Mouse (Mus musculus) kidney, adult 11 months (tissue): ENCODE data around the gene Olfr1123.
"Not testable (repeated sequence)": the region's sequence is repeated elsewhere in the genome, so short reads cannot be mapped to it uniquely, and the experiment has no call there.

Source experiments
- DNase-seq: peaks from one replicate; pipeline ENCODE4 v3.0.0; 2022

Olfr1123 gene

DNA sequence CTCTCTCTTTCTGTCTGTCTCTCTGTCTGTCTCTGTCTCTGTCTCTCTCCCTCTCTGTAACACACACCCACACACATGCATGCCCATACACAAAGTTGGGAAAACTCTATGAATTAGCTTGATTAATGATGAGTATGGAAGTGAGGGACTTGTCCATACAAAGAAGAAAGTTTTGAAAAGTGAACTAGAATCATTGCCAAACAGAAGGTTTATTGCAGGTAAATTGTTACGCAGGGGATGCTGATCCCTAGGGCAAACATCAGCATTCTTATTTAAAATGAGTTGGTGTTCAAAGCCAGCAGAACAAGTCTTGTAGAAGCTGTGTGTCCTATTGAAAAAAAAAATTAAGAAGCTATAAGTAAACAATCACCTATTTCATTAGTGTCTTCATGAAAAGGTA is at the start of gene Olfr1123:
Gene Olfr1123 (plus strand): TSS at position 301 of the 400 bp plus-strand sequence.
- no peak for DNase-seq

GRCm38 (mm10) chr2:87369595-87369994 is 46.8 kb upstream of the Olfr1123 start, which contains the start of gene Olfr1121:
TSS of gene Olfr1121 (plus strand) at chr2:87369895.
- DNase-seq, result no peak

- no peak for DNase-seq
Observed at GRCm38 (mm10) chr2:87371726-87372125, 44.7 kb upstream of the Olfr1123 start.

DNA sequence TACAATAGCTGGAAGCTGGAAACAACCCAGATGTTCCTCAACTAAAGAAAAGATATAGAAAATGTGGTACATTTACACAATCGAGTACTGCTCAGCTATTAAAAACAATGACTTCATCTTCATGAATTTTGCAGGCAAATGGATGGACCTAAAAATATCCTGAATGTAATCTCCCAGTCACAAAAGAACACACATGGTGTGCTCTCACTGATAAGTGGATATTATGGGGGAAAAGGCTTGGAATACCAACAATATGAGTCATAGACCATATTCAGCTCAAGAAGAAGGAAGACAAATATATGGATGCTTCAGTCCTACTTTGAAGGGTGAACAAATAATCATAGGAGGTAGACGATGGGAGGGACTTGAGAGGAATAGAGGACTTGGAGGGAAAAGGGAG is 32.5 kb upstream of the Olfr1123 start:
- DNase-seq, result no peak

GRCm38 (mm10) chr2:87385549-87385948 is 30.9 kb upstream of the Olfr1123 start, which contains the start of gene Olfr1122:
TSS of gene Olfr1122 (plus strand) at chr2:87385849.
- no peak for DNase-seq

GRCm38 (mm10) chr2:87393605-87394004 is 22.8 kb upstream of the Olfr1123 start:
- not testable (repeated sequence) for DNase-seq

GRCm38 (mm10) chr2:87394686-87395085 is 21.7 kb upstream of the Olfr1123 start:
- not testable (repeated sequence) for DNase-seq

GRCm38 (mm10) chr2:87429975-87430374 is 13.5 kb downstream of the Olfr1123 start, which contains the start of gene Olfr1124:
TSS of gene Olfr1124 (plus strand) at chr2:87430275.
- no peak for DNase-seq

- DNase-seq, result no peak
Observed at GRCm38 (mm10) chr2:87437731-87438130, 21.3 kb downstream of the Olfr1123 start.

- no peak for DNase-seq
Observed at GRCm38 (mm10) chr2:87453662-87454061, 37.2 kb downstream of the Olfr1123 start, which contains the start of gene Olfr1126. TSS of gene Olfr1126 (plus strand) at chr2:87453962.

- no peak for DNase-seq
Observed at GRCm38 (mm10) chr2:87461769-87462168, 45.3 kb downstream of the Olfr1123 start.
